Mouse (Mus musculus): ENCODE data around the gene Srsf2.

DNA sequence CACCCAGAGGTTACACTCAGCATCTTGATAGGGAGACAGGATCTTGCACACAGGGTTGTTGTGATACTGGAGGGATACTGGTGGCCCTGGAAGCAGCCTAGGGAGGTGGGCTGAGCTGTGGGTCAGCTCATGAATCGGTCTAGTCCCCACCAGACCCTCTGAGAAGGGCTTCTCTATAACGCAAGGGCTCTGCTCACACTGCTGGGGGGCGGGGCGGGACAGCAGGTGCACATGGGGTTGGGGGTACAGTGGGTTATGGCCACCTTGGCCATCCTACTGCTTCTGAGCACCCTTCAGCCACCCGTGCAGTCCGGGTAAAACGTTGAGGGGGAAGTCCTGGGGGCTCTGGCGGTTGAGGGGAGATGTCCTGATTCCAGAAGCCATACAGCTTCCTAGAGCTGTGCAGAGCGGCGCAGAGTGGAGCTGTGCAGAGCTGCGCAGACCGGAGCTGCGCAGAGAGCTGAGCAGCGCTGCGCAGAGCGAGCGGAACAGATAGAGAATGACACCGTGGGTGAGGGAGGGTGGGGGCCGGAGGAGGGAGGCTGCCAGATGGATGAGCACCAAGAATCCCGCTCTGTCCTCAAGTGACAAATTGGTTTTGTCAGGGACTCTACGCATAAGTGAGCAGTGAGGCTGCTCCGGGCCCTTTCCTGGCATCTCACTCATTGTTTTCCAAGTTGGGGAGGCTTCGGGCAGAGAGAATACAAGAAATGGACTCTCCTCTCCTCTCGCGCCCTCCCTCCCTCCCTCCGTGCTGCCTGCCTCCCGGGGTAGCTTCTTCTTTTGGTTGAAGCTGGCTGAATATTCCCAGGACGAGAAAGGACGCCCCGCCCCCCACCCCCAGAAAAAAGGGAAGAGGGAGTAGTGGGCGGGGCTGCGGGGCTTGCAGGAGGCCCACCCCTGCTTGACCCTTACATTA, 41.7 kb downstream of the Srsf2 start:
- TF ChIP-seq CTCF (conservative IDR thresholded peaks at IDR 0.05; ENCODE audit: insufficient read depth, insufficient read length, low read depth, low read length) (no peak), POLR2A (IDR thresholded peaks at IDR 0.05; ENCODE audit: low read depth, low read length) (no peak)
